Mouse (Mus musculus): ENCODE measurements around the gene Fam234b.

Gene Fam234b

DNA sequence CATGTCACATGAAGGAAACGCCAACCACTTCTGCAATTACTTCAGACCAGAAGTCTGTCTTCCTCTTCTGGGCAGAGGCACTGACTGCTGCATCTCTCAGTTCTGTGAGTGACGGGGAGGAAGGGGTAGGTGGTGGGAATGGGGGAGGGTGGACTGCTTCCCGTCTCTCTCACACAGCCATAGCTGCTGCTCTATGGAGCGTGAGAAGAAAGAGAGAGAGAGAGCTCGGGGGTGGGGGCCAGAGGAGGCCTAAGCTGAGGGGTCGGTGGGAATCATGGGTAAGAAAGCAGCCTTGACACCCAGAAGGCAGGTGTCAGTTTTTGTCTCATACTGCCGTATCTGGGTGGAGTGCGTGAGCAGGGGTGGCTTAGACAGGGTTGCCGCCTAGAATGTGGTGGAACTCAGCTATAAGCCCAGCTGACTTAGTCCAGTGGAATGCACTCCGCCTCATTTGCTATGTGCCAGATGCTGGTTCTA lies 30.7 kb downstream of the Fam234b start:
- DNase-seq (ENCODE audit: low spot score), result no peak

DNA sequence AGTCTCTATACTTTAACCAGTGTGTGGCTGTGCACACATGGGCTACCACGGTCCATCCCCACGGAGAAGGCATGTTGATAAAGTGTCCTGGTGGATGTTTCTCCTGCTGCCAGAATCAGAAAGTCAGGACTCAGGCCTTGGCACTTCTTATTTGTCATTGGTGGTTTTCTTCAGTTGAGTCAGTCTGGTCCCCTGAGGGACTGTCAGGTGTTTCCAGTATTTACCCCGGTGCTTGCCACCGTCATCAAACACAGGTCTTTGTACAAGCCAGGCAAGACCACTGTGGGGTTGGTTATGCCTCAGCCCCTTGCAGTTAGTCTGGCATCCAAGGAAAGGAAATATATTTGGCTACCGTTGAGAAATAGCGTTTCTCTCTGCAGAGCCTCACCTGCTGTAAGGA lies 32.8 kb downstream of the Fam234b start:
- DNase-seq (ENCODE audit: low spot score), result no peak

GRCm38 (mm10) chr6:135232443-135233182 lies 34.8 kb downstream of the Fam234b start:
- no peak for DNase-seq (ENCODE audit: low spot score)

- no peak for DNase-seq (ENCODE audit: low spot score)
These were observed 38.0 kb downstream of the Fam234b start for GRCm38 (mm10) chr6:135235742-135236141.

GRCm38 (mm10) chr6:135236576-135236975 lies 38.8 kb downstream of the Fam234b start:
- no peak for DNase-seq (ENCODE audit: low spot score)

- DNase-seq (ENCODE audit: low spot score), result no peak
These were observed 39.5 kb downstream of the Fam234b start for GRCm38 (mm10) chr6:135237326-135237725.

DNA sequence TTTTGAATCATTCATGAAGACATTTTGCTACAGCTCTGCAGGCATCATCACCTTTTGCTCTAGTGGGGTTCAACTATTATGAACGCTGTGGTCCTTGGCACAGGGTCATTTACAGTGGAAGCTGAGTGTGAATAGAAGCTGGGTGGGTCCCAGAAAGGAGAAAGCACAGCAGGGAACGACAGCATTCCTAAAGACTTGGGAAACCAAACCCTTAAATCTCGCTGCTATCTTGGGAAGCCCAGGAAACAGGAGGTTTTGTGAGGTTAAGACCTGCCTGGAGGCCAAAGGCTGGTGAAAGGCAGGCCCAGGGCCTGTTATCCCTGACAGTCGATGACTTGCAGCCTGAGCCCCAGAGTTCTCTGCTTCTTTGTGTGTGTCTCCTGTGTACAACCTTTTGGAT lies 40.4 kb downstream of the Fam234b start:
- DNase-seq (ENCODE audit: low spot score), result no peak

DNA sequence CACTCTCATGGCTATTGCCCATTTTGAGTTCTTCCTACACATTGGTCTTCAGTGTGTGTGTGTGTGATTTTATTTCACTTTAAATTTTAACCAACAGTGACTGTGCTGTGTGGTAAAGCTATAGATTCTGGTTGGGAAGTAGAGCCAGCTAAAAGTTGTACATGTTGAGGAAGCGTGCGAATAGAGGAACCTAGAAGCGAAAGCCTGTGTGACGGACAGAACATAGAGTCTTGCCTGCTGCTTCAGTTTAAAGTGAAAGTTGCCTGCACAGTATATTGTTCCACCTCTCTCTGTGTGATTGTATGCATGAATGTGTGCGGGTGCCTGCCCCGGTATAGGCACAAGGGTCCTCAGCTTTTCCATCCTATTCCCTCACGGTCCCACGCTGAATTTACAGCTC lies 42.6 kb downstream of the Fam234b start:
- no peak for DNase-seq (ENCODE audit: low spot score)

GRCm38 (mm10) chr6:135245586-135245985 lies 47.8 kb downstream of the Fam234b start:
- no peak for DNase-seq (ENCODE audit: low spot score)

DNA sequence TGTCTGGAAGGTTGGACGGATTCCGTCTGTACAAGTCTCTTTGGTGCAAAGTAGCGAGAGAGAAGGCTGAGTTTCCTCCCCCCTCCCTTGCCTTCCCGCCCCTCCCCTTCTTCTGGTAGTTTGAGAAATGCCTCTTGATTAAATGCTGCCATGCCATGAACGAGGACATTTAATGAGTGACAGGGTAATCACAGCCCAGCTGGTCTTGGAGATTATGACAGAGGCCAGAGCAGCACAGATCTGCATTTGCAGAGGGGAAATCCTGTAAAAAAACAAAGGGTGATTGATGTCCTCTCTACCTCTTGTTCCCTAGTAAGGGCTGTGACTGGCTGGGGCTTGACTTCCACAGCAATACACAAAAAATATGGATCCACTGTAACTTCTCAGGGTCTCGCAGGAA lies 50.1 kb downstream of the Fam234b start:
- no peak for DNase-seq (ENCODE audit: low spot score)

DNA sequence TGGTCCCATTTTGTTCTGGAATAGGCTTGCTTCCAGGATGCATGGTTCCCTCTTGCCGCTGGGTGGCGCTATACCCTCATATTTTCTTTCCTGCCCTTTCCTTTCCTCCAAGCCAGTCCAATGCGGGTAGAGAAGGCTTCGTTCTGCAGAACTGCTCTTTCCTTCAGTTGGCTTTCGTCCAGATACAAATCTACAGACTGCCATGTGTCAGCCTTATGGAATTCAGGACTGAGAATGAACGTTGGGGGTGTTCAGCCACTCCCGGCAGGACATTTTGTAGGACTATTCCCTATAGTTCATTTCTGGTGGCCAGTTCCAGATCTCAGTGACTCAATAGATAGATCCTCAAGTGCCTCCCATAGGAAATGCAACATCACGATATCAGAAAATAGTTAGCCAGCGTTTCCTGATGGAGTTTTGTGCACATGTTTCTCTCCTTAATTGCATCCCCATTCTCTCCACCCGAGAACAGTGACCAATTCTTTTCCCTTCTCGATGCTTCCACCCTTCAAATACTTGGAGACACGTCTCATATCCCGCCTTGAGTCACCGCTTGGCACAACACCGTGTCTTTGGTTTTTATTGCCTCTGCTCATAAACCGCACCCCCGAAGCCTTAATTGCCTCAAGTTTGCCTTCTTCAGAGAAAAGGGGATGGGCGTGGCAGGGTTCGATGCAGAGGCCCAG lies 52.2 kb downstream of the Fam234b start:
- peak; percentile 45 for DNase-seq (ENCODE audit: low spot score)

- DNase-seq (ENCODE audit: low spot score), result no peak
These were observed 53.3 kb downstream of the Fam234b start for GRCm38 (mm10) chr6:135250926-135251699.

- no peak for DNase-seq (ENCODE audit: low spot score)
These were observed 54.3 kb downstream of the Fam234b start for GRCm38 (mm10) chr6:135251849-135252727.

GRCm38 (mm10) chr6:135252728-135253077 lies 54.9 kb downstream of the Fam234b start:
- peak; percentile 73 for DNase-seq (ENCODE audit: low spot score)

GRCm38 (mm10) chr6:135254153-135254552 lies 56.4 kb downstream of the Fam234b start, which contains the start of gene Gsg1:
TSS of gene Gsg1 (minus strand) at chr6:135254351.
- no peak for DNase-seq (ENCODE audit: low spot score)

DNA sequence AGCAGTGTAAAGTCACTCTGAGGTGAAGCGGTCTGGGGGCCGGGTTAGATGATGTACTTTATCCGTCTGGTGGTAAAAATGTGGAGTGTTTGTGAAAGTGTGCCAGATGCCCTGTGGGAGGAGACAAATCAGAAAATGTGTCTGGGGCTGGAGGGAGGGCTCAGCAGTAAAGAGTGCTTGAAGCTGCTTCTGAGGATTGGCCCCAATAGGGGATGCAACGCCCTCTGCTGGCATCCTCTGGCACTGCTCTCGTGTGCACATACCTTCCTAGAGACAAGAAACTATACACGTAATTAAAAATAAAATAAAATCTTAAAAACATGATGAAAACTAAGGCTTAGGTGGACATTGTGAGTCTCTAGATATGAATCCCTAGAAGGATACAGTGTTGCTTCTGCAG lies 62.7 kb downstream of the Fam234b start:
- DNase-seq (ENCODE audit: low spot score), result no peak

- DNase-seq (ENCODE audit: low spot score), result no peak
These were observed 63.3 kb downstream of the Fam234b start for GRCm38 (mm10) chr6:135261124-135261523.

DNA sequence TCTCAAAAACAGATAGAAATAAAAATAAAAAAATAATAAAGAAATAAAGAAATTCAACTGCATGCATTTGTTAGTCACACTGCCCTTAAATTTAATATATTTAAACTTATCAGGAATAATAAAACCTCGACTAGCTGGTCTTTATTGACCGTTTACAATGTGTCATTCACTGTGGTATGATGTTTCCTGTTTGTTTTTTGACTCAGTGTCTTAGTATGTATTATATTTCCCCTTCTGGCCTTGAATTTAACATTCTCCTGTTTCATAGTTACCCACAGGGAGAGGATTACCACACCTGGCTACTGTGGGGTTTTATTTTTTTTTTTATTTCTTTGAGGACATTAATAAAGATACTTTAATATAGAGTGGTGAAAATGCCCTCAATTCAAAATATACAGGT lies 64.8 kb downstream of the Fam234b start:
- no peak for DNase-seq (ENCODE audit: low spot score)

- no peak for DNase-seq (ENCODE audit: low spot score)
These were observed 66.4 kb downstream of the Fam234b start for GRCm38 (mm10) chr6:135264136-135264535.

DNA sequence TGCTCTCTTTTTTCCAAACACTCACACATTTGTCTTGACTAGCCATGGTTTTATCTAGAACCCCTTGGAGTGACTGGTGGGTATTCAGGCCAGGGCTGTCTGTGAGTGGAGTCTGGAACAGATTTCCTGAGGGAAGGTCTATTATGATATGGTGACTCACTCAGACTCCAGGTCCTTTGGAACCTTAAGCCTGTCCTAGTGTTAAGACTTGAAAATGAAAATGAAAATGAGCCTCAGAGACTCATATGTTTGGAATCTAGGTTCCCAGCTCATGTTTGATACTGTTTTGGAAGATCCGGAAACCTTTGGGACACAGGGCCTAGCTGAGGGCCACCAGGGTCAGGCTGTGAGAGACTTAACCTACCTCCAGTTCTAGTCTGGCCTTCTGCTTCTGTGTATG lies 68.3 kb downstream of the Fam234b start:
- DNase-seq (ENCODE audit: low spot score), result no peak

DNA sequence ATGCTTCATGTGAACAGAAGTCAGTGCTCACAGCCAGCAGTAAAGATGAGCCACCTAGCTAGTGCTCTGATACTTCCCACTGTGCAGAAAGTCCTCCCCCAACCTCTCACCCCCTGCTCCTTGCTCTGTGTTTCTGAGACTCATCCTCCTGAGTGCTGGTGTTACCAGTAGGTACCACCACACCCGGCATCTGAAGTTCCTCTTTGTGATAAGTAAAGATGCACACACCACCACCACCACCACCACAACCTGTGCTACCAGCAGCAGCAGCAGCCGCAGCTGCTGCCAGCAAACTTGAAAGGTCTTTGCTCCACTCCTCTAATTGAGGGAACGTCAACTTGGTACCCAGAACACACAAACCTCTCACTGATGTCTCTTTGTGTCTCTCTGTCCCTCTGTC lies 69.4 kb downstream of the Fam234b start:
- no peak for DNase-seq (ENCODE audit: low spot score)

DNA sequence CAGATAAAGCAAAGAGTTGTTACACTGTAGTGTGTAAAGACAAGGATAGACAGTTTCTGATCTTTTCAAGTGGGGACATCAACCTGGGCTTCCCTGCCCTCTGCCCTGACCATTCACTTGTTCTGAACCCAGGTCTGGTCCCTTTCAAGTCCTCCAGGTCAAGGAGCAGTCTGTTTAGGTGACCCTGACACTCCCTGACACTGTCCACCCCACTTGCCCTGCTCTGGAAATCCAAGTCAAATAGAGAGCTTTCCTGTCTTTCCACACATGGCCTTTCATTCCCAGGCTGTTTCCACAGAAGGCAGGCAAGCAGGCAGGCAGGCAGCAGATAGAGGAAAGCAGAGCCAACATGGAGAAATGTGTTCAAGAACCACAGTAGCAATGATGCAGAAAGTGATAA lies 70.6 kb downstream of the Fam234b start:
- no peak for DNase-seq (ENCODE audit: low spot score)
